ENCODE assay signal across 31 mouse cellular contexts in genomic region chr10:117468931-117469572, GRCm38 (mm10).
"Had no signal": no experiment of that assay in that cellular context is flagged by ENCODE, and none has a peak within 500 bp of the region (broad histone marks: within the 10 kb centered on the region; RNA-seq: fewer than 3 reads in every experiment).

No protein-coding gene starts in this region.

- H3K4me3 ChIP-seq: heart, embryonic 10.5 days; heart, embryonic 12.5 days; heart, embryonic 13.5 days; heart, embryonic 15.5 days; hindbrain, embryonic 10.5 days; hindbrain, embryonic 12.5 days; hindbrain, embryonic 13.5 days; hindbrain, embryonic 15.5 days; intestine, embryonic 15.5 days; kidney, embryonic 15.5 days; layer of hippocampus, adult 2 months; left cerebral cortex, adult 2 months had no signal

- H3K27ac ChIP-seq: heart, embryonic 10.5 days; heart, embryonic 13.5 days; heart, embryonic 15.5 days; hindbrain, embryonic 10.5 days; hindbrain, embryonic 12.5 days; hindbrain, embryonic 13.5 days; hindbrain, embryonic 14.5 days; hindbrain, embryonic 15.5 days; hindbrain, postnatal 0 days; intestine, embryonic 15.5 days; kidney, embryonic 15.5 days; kidney, postnatal 0 days; layer of hippocampus, adult 2 months; left cerebral cortex, adult 2 months had no signal

- H3K36me3 ChIP-seq: heart, embryonic 10.5 days; heart, embryonic 12.5 days; heart, embryonic 13.5 days; heart, embryonic 15.5 days; hindbrain, embryonic 10.5 days; hindbrain, embryonic 12.5 days; hindbrain, embryonic 13.5 days; hindbrain, embryonic 15.5 days; intestine, embryonic 15.5 days; kidney, embryonic 15.5 days had no signal

- DNase-seq: heart, postnatal 10 days; heart, postnatal 14 days; heart, postnatal 36 days; heart, postnatal 4 days; kidney, adult 11 months; kidney, adult 18-20 months; kidney, adult 2 months; kidney, adult 8-10 months; kidney, adult 9 months; kidney, postnatal 10 days; kidney, postnatal 14 days; kidney, postnatal 25 days; kidney, postnatal 36 days; kidney, postnatal 4 days; layer of hippocampus, adult 9-11 months; layer of hippocampus, postnatal 36 days had no signal

- H3K4me1 ChIP-seq: hindbrain, embryonic 12.5 days; hindbrain, embryonic 13.5 days; hindbrain, embryonic 15.5 days had no signal

- H3K9me3 ChIP-seq: heart, embryonic 10.5 days; heart, embryonic 15.5 days; hindbrain, embryonic 12.5 days; hindbrain, embryonic 13.5 days; hindbrain, embryonic 15.5 days; intestine, embryonic 15.5 days; kidney, embryonic 15.5 days had no signal

- H3K27me3 ChIP-seq: heart, embryonic 12.5 days; heart, embryonic 15.5 days; hindbrain, embryonic 12.5 days; hindbrain, embryonic 13.5 days; hindbrain, embryonic 15.5 days; intestine, embryonic 15.5 days; kidney, embryonic 15.5 days had no signal
